Mouse (Mus musculus): ENCODE measurements around the gene Map3k6. TPM values are rescaled to one million over a fixed set of nuclear protein-coding genes. Genes with fewer than 3 reads are reported as not detected.

The Map3k6 gene
- polyA plus RNA-seq, 2 experiments = 7.5 to 10.4 TPM

GRCm38 (mm10) chr4:133285950-133286349 lies 45.3 kb downstream of the Map3k6 start:
- 79% methylated on average over 5 of the region's 5 CpGs for WGBS
- no peak overlapping the region for H3K9ac ChIP-seq (ENCODE audit: low read depth, low read length, severe bottlenecking)
- H3K4me3 ChIP-seq (replicated peaks; ENCODE audit: low read length) = no peak overlapping the region
- TF ChIP-seq POLR2A (IDR thresholded peaks at IDR 0.05; ENCODE audit: borderline replicate concordance, extremely low read depth, insufficient read depth, insufficient read length) = no peak
- H3K27ac ChIP-seq (replicated peaks; ENCODE audit: low read depth, low read length) = no peak overlapping the region
- no peaks in the 10 kb centered on the region for H3K27me3 ChIP-seq (ENCODE audit: control insufficient read depth, insufficient read depth, low read length)
- H3K4me1 ChIP-seq (ENCODE audit: control insufficient read depth, insufficient read depth, low read length) = peaks cover 23% of the 10 kb centered on the region
- H3K4me2 ChIP-seq (replicated peaks; ENCODE audit: low read depth, low read length, severe bottlenecking) = no peak overlapping the region
- no peak for ATAC-seq (ENCODE audit: low FRiP score, low read depth)
- H3K9me3 ChIP-seq (ENCODE audit: control insufficient read depth, low read length) = no peaks in the 10 kb centered on the region
- DNase-seq (ENCODE audit: low spot score) = no peak
- no peaks in the 10 kb centered on the region for H3K36me3 ChIP-seq (ENCODE audit: control insufficient read depth, insufficient read depth, low read length)

GRCm38 (mm10) chr4:133286476-133287077 lies 46.0 kb downstream of the Map3k6 start:
- DNase-seq (ENCODE audit: low spot score) = no peak
- Histone ChIP-seq H3K27me3 (ENCODE audit: control insufficient read depth, insufficient read depth, low read length) (no peaks in the 10 kb centered on the region), H3K9me3 (ENCODE audit: control insufficient read depth, low read length) (no peaks in the 10 kb centered on the region), H3K9ac (ENCODE audit: low read depth, low read length, severe bottlenecking) (no peak overlapping the region), H3K4me2 (replicated peaks; ENCODE audit: low read depth, low read length, severe bottlenecking) (no peak overlapping the region), H3K36me3 (ENCODE audit: control insufficient read depth, insufficient read depth, low read length) (no peaks in the 10 kb centered on the region), H3K4me3 (replicated peaks; ENCODE audit: low read length) (no peak overlapping the region), H3K27ac (replicated peaks; ENCODE audit: low read depth, low read length) (no peak overlapping the region), H3K4me1 (ENCODE audit: control insufficient read depth, insufficient read depth, low read length) (peaks cover 19% of the 10 kb centered on the region)
- 91% methylated on average over 4 of the region's 4 CpGs for WGBS
- TF ChIP-seq POLR2A (IDR thresholded peaks at IDR 0.05; ENCODE audit: borderline replicate concordance, extremely low read depth, insufficient read depth, insufficient read length) = no peak
- no peak for ATAC-seq (ENCODE audit: low FRiP score, low read depth)

GRCm38 (mm10) chr4:133291255-133291654 lies 50.6 kb downstream of the Map3k6 start:
- WGBS = 100% methylated on average over 1 of the region's 1 CpGs
- no peak overlapping the region for H3K27ac ChIP-seq (replicated peaks; ENCODE audit: low read depth, low read length)
- no peak overlapping the region for H3K4me2 ChIP-seq (replicated peaks; ENCODE audit: low read depth, low read length, severe bottlenecking)
- no peaks in the 10 kb centered on the region for H3K9me3 ChIP-seq (ENCODE audit: control insufficient read depth, low read length)
- DNase-seq (ENCODE audit: low spot score) = no peak
- peaks cover 37% of the 10 kb centered on the region for H3K36me3 ChIP-seq (ENCODE audit: control insufficient read depth, insufficient read depth, low read length)
- peaks cover 9% of the 10 kb centered on the region for H3K4me1 ChIP-seq (ENCODE audit: control insufficient read depth, insufficient read depth, low read length)
- no peak for TF ChIP-seq POLR2A (IDR thresholded peaks at IDR 0.05; ENCODE audit: borderline replicate concordance, extremely low read depth, insufficient read depth, insufficient read length)
- no peaks in the 10 kb centered on the region for H3K27me3 ChIP-seq (ENCODE audit: control insufficient read depth, insufficient read depth, low read length)
- no peak overlapping the region for H3K9ac ChIP-seq (ENCODE audit: low read depth, low read length, severe bottlenecking)
- ATAC-seq (ENCODE audit: low FRiP score, low read depth) = no peak
- no peak overlapping the region for H3K4me3 ChIP-seq (replicated peaks; ENCODE audit: low read length)

- no peak for DNase-seq (ENCODE audit: low spot score)
- H3K9me3 ChIP-seq (ENCODE audit: control insufficient read depth, low read length) = no peaks in the 10 kb centered on the region
- ATAC-seq (ENCODE audit: low FRiP score, low read depth) = no peak
Observed at GRCm38 (mm10) chr4:133292405-133292804, 51.8 kb downstream of the Map3k6 start.

GRCm38 (mm10) chr4:133292901-133293843 lies 52.6 kb downstream of the Map3k6 start:
- 0 out of 2 replicates have a peak overlapping the region, but pooled peaks have one; percentile 14 for H3K27ac ChIP-seq (replicated peaks; ENCODE audit: low read depth, low read length)
- H3K36me3 ChIP-seq (ENCODE audit: control insufficient read depth, insufficient read depth, low read length) = peaks cover 49% of the 10 kb centered on the region
- H3K4me3 ChIP-seq (replicated peaks; ENCODE audit: low read length) = no peak overlapping the region
- no peaks in the 10 kb centered on the region for H3K27me3 ChIP-seq (ENCODE audit: control insufficient read depth, insufficient read depth, low read length)
- H3K9me3 ChIP-seq (ENCODE audit: control insufficient read depth, low read length) = no peaks in the 10 kb centered on the region
- TF ChIP-seq POLR2A (IDR thresholded peaks at IDR 0.05; ENCODE audit: borderline replicate concordance, extremely low read depth, insufficient read depth, insufficient read length) = no peak
- DNase-seq (ENCODE audit: low spot score) = no peak
- no peak for ATAC-seq (ENCODE audit: low FRiP score, low read depth)
- H3K4me2 ChIP-seq (replicated peaks; ENCODE audit: low read depth, low read length, severe bottlenecking) = no peak overlapping the region
- H3K9ac ChIP-seq (ENCODE audit: low read depth, low read length, severe bottlenecking) = 0 out of 2 replicates have a peak overlapping the region, but pooled peaks have one; percentile 12
- peaks cover 16% of the 10 kb centered on the region for H3K4me1 ChIP-seq (ENCODE audit: control insufficient read depth, insufficient read depth, low read length)
- 21% methylated on average over 24 of the region's 24 CpGs for WGBS

More at GRCm38 (mm10) chr4:133292405-133292804, 51.8 kb downstream of the Map3k6 start:
- H3K27ac ChIP-seq (replicated peaks; ENCODE audit: low read depth, low read length) = no peak overlapping the region
- H3K4me3 ChIP-seq (replicated peaks; ENCODE audit: low read length) = no peak overlapping the region
- WGBS = 66% methylated on average over 4 of the region's 4 CpGs
- no peak overlapping the region for H3K9ac ChIP-seq (ENCODE audit: low read depth, low read length, severe bottlenecking)
- no peak for TF ChIP-seq POLR2A (IDR thresholded peaks at IDR 0.05; ENCODE audit: borderline replicate concordance, extremely low read depth, insufficient read depth, insufficient read length)
- H3K36me3 ChIP-seq (ENCODE audit: control insufficient read depth, insufficient read depth, low read length) = peaks cover 48% of the 10 kb centered on the region
- H3K4me2 ChIP-seq (replicated peaks; ENCODE audit: low read depth, low read length, severe bottlenecking) = no peak overlapping the region
- no peaks in the 10 kb centered on the region for H3K27me3 ChIP-seq (ENCODE audit: control insufficient read depth, insufficient read depth, low read length)
- H3K4me1 ChIP-seq (ENCODE audit: control insufficient read depth, insufficient read depth, low read length) = peaks cover 11% of the 10 kb centered on the region
